Mouse (Mus musculus): Measurements from ENCODE around the gene Mrpl37.

The Mrpl37 gene

GRCm38 (mm10) chr4:107067151-107067840 is 628 bp upstream of the Mrpl37 start:
- DNase-seq (ENCODE audit: low spot score) = no peak

GRCm38 (mm10) chr4:107064394-107065098 is 2.1 kb downstream of the Mrpl37 start:
- no peak for DNase-seq (ENCODE audit: low spot score)

- DNase-seq (ENCODE audit: low spot score) = no peak
Observed at GRCm38 (mm10) chr4:107063214-107063613, 3.5 kb downstream of the Mrpl37 start.

- DNase-seq (ENCODE audit: low spot score) = no peak
Observed at GRCm38 (mm10) chr4:107061560-107061959, 5.1 kb downstream of the Mrpl37 start.

- no peak for DNase-seq (ENCODE audit: low spot score)
Observed at GRCm38 (mm10) chr4:107058781-107059180, 7.9 kb downstream of the Mrpl37 start.

- DNase-seq (ENCODE audit: low spot score) = no peak
Observed at GRCm38 (mm10) chr4:107058346-107058745, 8.3 kb downstream of the Mrpl37 start.

- DNase-seq (ENCODE audit: low spot score) = no peak
Observed at GRCm38 (mm10) chr4:107056088-107056487, 10.6 kb downstream of the Mrpl37 start.

GRCm38 (mm10) chr4:107052962-107053553 is 13.6 kb downstream of the Mrpl37 start:
- DNase-seq (ENCODE audit: low spot score) = no peak

- no peak for DNase-seq (ENCODE audit: low spot score)
Observed at GRCm38 (mm10) chr4:107051889-107052288, 14.8 kb downstream of the Mrpl37 start.

- no peak for DNase-seq (ENCODE audit: low spot score)
Observed at GRCm38 (mm10) chr4:107048568-107049162, 18.0 kb downstream of the Mrpl37 start.

- DNase-seq (ENCODE audit: low spot score) = no peak
Observed at GRCm38 (mm10) chr4:107047806-107048205, 18.9 kb downstream of the Mrpl37 start.

- DNase-seq (ENCODE audit: low spot score) = no peak
Observed at GRCm38 (mm10) chr4:107045188-107045587, 21.5 kb downstream of the Mrpl37 start.

- DNase-seq (ENCODE audit: low spot score) = no peak
Observed at GRCm38 (mm10) chr4:107042304-107042703, 24.4 kb downstream of the Mrpl37 start.

GRCm38 (mm10) chr4:107039270-107039669 is 27.4 kb downstream of the Mrpl37 start:
- DNase-seq (ENCODE audit: low spot score) = no peak

GRCm38 (mm10) chr4:107038303-107038702 is 28.4 kb downstream of the Mrpl37 start:
- no peak for DNase-seq (ENCODE audit: low spot score)

GRCm38 (mm10) chr4:107036985-107037384 is 29.7 kb downstream of the Mrpl37 start:
- DNase-seq (ENCODE audit: low spot score) = no peak

- no peak for DNase-seq (ENCODE audit: low spot score)
Observed at GRCm38 (mm10) chr4:107035689-107036088, 31.0 kb downstream of the Mrpl37 start.

- no peak for DNase-seq (ENCODE audit: low spot score)
Observed at GRCm38 (mm10) chr4:107026451-107026850, 40.2 kb downstream of the Mrpl37 start.

- no peak for DNase-seq (ENCODE audit: low spot score)
Observed at GRCm38 (mm10) chr4:107025369-107025768, 41.3 kb downstream of the Mrpl37 start.

GRCm38 (mm10) chr4:107024899-107025298 is 41.8 kb downstream of the Mrpl37 start:
- DNase-seq (ENCODE audit: low spot score) = no peak

- no peak for DNase-seq (ENCODE audit: low spot score)
Observed at GRCm38 (mm10) chr4:107021464-107021863, 45.2 kb downstream of the Mrpl37 start.

- no peak for DNase-seq (ENCODE audit: low spot score)
Observed at GRCm38 (mm10) chr4:107020287-107021000, 46.2 kb downstream of the Mrpl37 start.
